Comparison of ENCODE assay signal across 30 mouse cellular contexts in genomic region chr8:94240240-94240751, GRCm38 (mm10). TPM values are rescaled to one million over a fixed set of nuclear protein-coding genes. Genes with fewer than 3 reads are reported as not detected.
A peak's percentile ranks its signal among the peaks of the same experiment; 100 is the strongest.
DNase-seq lines count a peak whose midpoint lies in the region; ATAC-seq and TF ChIP-seq lines count a peak whose summit lies in the region.
"Had no signal": no experiment of that assay in that cellular context is flagged by ENCODE, and none has a peak within 500 bp of the region (broad histone marks: within the 10 kb centered on the region; RNA-seq: fewer than 3 reads in every experiment).

No protein-coding gene starts in this region.

- DNase-seq in heart, adult 9 months (ENCODE audit: low spot score in 2 of 2): no peak
- DNase-seq in c-Kit-positive CD71-positive TER-119-positive erythroid progenitor cells, embryonic 14.5 days (ENCODE audit: low spot score): peak; percentile 37
- peak; percentile 22 to 29 (median 28) for DNase-seq in liver, embryonic 14.5 days (ENCODE audit: low read depth in 3 of 3, low spot score in 3 of 3)
- no peak for DNase-seq in hindbrain, embryonic 10.5 days (ENCODE audit: low spot score)
- no peak for DNase-seq in lung, adult 2 months
- DNase-seq: adrenal gland, postnatal 10 days; cerebellum, adult 18-20 months; cerebellum, postnatal 14 days; gastrocnemius, postnatal 14 days; kidney, adult 18-20 months; kidney, postnatal 25 days; lung, adult 18-20 months; lung, postnatal 10 days; right cerebral cortex, adult 18-20 months; thymus, adult 18-20 months; thymus, postnatal 25 days had no signal

- peak; percentile 72 for TF ChIP-seq EP300 in liver, embryonic 14.5 days (IDR thresholded peaks at IDR 0.05; ENCODE audit: low read depth)

- H3K9me3 ChIP-seq in heart, embryonic 13.5 days: no peaks in the 10 kb centered on the region
- no peaks in the 10 kb centered on the region for H3K9me3 ChIP-seq in liver, embryonic 14.5 days (ENCODE audit: control insufficient read depth, low read length)
- H3K9me3 ChIP-seq in hindbrain, embryonic 10.5 days: no peaks in the 10 kb centered on the region
- H3K9me3 ChIP-seq: hindbrain, embryonic 13.5 days; kidney, embryonic 15.5 days; limb, embryonic 12.5 days; midbrain, embryonic 10.5 days had no signal

- no peak for TF ChIP-seq POLR2A in lung, adult 2 months (IDR thresholded peaks at IDR 0.05; ENCODE audit: borderline replicate concordance, extremely low read depth, low read depth, low read length)

- H3K4me3 ChIP-seq in heart, embryonic 13.5 days: no peak overlapping the region
- H3K4me3 ChIP-seq in liver, embryonic 14.5 days (ENCODE audit: insufficient read depth in 1 of 2, low read depth in 2 of 2, low read length in 2 of 2): no peak overlapping the region
- no peak overlapping the region for H3K4me3 ChIP-seq in hindbrain, embryonic 10.5 days
- H3K4me3 ChIP-seq in lung, adult 2 months (replicated peaks; ENCODE audit: extremely low read depth, low read depth, low read length): no peak overlapping the region
- H3K4me3 ChIP-seq: hindbrain, embryonic 13.5 days; kidney, embryonic 15.5 days; layer of hippocampus, adult 2 months; left cerebral cortex, adult 2 months; limb, embryonic 12.5 days; midbrain, embryonic 10.5 days had no signal

- H3K27ac ChIP-seq in heart, embryonic 13.5 days (replicated peaks): 0 out of 2 replicates have a peak overlapping the region, but pooled peaks have one; percentile 4
- no peak overlapping the region for H3K27ac ChIP-seq in liver, embryonic 14.5 days
- H3K27ac ChIP-seq in hindbrain, embryonic 10.5 days: no peak overlapping the region
- H3K27ac ChIP-seq: hindbrain, embryonic 13.5 days; kidney, embryonic 15.5 days; layer of hippocampus, adult 2 months; left cerebral cortex, adult 2 months; limb, embryonic 12.5 days; macrophage; midbrain, embryonic 10.5 days; stomach, postnatal 0 days had no signal

- no peaks in the 10 kb centered on the region for H3K27me3 ChIP-seq in heart, embryonic 13.5 days (replicated peaks)
- no peaks in the 10 kb centered on the region for H3K27me3 ChIP-seq in liver, embryonic 14.5 days (ENCODE audit: control insufficient read depth, insufficient read depth, low read length)
- no peaks in the 10 kb centered on the region for H3K27me3 ChIP-seq in hindbrain, embryonic 10.5 days (ENCODE audit: insufficient read depth, poor library complexity, severe bottlenecking)
- H3K27me3 ChIP-seq: hindbrain, embryonic 13.5 days; kidney, embryonic 15.5 days; limb, embryonic 12.5 days had no signal

- H3K4me2 ChIP-seq in heart, embryonic 13.5 days: no peak overlapping the region
- H3K4me2 ChIP-seq in liver, embryonic 14.5 days (ENCODE audit: low read depth): no peak overlapping the region
- H3K4me2 ChIP-seq: hindbrain, embryonic 13.5 days; kidney, embryonic 15.5 days; limb, embryonic 12.5 days had no signal

- peaks cover 21% of the 10 kb centered on the region for H3K36me3 ChIP-seq in heart, embryonic 13.5 days
- no peaks in the 10 kb centered on the region; the same call in 1 of the 2 replicates for H3K36me3 ChIP-seq in liver, embryonic 14.5 days (replicated peaks; ENCODE audit: control insufficient read depth, insufficient read depth, low read depth)
- peaks cover 35% of the 10 kb centered on the region for H3K36me3 ChIP-seq in hindbrain, embryonic 10.5 days

- H3K4me1 ChIP-seq in heart, embryonic 13.5 days: peaks cover 16% of the 10 kb centered on the region
- H3K4me1 ChIP-seq in liver, embryonic 14.5 days (replicated peaks; ENCODE audit: control insufficient read depth in 2 of 2, insufficient read depth in 2 of 2, low read length in 1 of 2): peaks cover 10 to 13% of the 10 kb centered on the region in 2 experiments
- no peaks in the 10 kb centered on the region for H3K4me1 ChIP-seq in hindbrain, embryonic 10.5 days (replicated peaks)
- H3K4me1 ChIP-seq in lung, adult 2 months (ENCODE audit: control insufficient read depth, insufficient read depth, low read length): no peaks in the 10 kb centered on the region
- H3K4me1 ChIP-seq: hindbrain, embryonic 13.5 days; kidney, embryonic 15.5 days; limb, embryonic 12.5 days; midbrain, embryonic 10.5 days had no signal

- 30% methylated on average over 4 of the region's 4 CpGs for WGBS in heart, embryonic 13.5 days
- 15% methylated on average over 4 of the region's 4 CpGs for WGBS in liver, embryonic 14.5 days (ENCODE audit: insufficient replicate concordance)
- WGBS in hindbrain, embryonic 10.5 days: 93% methylated on average over 4 of the region's 4 CpGs
- WGBS in lung, adult 2 months: 73% methylated on average over 4 of the region's 4 CpGs

- ATAC-seq in heart, embryonic 13.5 days (ENCODE audit: extremely low read depth, insufficient number of reproducible peaks, low FRiP score, low TSS enrichment): no peak
- ATAC-seq in liver, embryonic 14.5 days (ENCODE audit: insufficient read depth): peak; percentile 78
- peak; percentile 97 for ATAC-seq in megakaryocyte-erythroid progenitor cell, adult 5-6 weeks (replicated peaks; ENCODE audit: low FRiP score, low TSS enrichment, poor library complexity, severe bottlenecking)
- ATAC-seq in CD4-positive, CD25-positive, alpha-beta regulatory T cell, adult 4 months: no peak
- ATAC-seq: forebrain, embryonic 14.5 days; inflammation-experienced regulatory T-cells, adult 6 months; midbrain, embryonic 16.5 days had no signal

- H3K9ac ChIP-seq in heart, embryonic 13.5 days: no peak overlapping the region
- H3K9ac ChIP-seq in liver, embryonic 14.5 days (replicated peaks): no peak overlapping the region
- H3K9ac ChIP-seq: hindbrain, embryonic 13.5 days; kidney, embryonic 15.5 days; limb, embryonic 12.5 days had no signal

- TF ChIP-seq CTCF in liver, embryonic 14.5 days (IDR thresholded peaks at IDR 0.05; ENCODE audit: low read depth): no peak
- TF ChIP-seq CTCF in lung, adult 2 months (IDR thresholded peaks at IDR 0.05; ENCODE audit: insufficient read depth, low read length): no peak

RNA-seq across cellular contexts. Expression of gene Nup93, which starts 25.9 kb away (rescaled TPM):
- 58.0 and 65.9 TPM in 2 replicates for polyA plus RNA-seq in heart, embryonic 13.5 days (2015; fragmentation: Nextera tagmentation; extraction: Ambion mirVana)
- 23.2 and 28.2 TPM in 2 replicates for polyA plus RNA-seq in liver, embryonic 14.5 days (2012; rRNA removed)
- polyA plus RNA-seq in liver, embryonic 14.5 days (2014; fragmentation: Nextera tagmentation; extraction: Ambion mirVana): 38.7 and 43.2 TPM in 2 replicates
- total RNA-seq in megakaryocyte-erythroid progenitor cell, adult 5-6 weeks (2014; fragmentation: Nextera tagmentation): 66.6 and 86.4 TPM in 2 replicates
- 55.1 and 69.6 TPM in 2 replicates for total RNA-seq in megakaryocyte-erythroid progenitor cell, adult 5-6 weeks (2017)
- 10 to 100 TPM; 26.4 to 51.6 TPM for polyA plus RNA-seq in CD4-positive, CD25-positive, alpha-beta regulatory T cell, adult 4 months (2017; shearing (Covaris generic))
- 114 and 134 TPM in 2 replicates for polyA plus RNA-seq in hindbrain, embryonic 10.5 days (2016; fragmentation: Nextera tagmentation; extraction: Ambion mirVana)
- polyA plus RNA-seq in lung, adult 2 months (2012; rRNA removed): 10.7 and 15.9 TPM in 2 replicates

Comparison
In these comparisons a context has a peak if more than half of its experiments do, and no peak if none do; other contexts are left out.
1. ATAC-seq: peak in liver, embryonic 14.5 days (single experiment) and megakaryocyte-erythroid progenitor cell, adult 5-6 weeks (single experiment); none in heart, embryonic 13.5 days (single experiment) and CD4-positive, CD25-positive, alpha-beta regulatory T cell, adult 4 months (single experiment).
2. DNase-seq: peak in c-Kit-positive CD71-positive TER-119-positive erythroid progenitor cells, embryonic 14.5 days (single experiment) and liver, embryonic 14.5 days (3 of 3); none in heart, adult 9 months (0 of 2), hindbrain, embryonic 10.5 days (single experiment) and lung, adult 2 months (single experiment).